Mouse (Mus musculus): ENCODE results near the gene Tent5c. TPM values are rescaled to one million over a fixed set of nuclear protein-coding genes. Genes with fewer than 3 reads are reported as not detected.

Tent5c gene
- 142 TPM for polyA plus RNA-seq (2014; fragmentation: Illumina TruSeq; extraction: RNeasy Lipid Tissue Mini Kit (QIAGEN cat#74804); ENCODE audit: low read depth, low replicate concordance)

GRCm38 (mm10) chr3:100489133-100490009 is at the start of gene Tent5c:
Gene Tent5c, minus strand, starts transcription at chr3:100489324.

Other genes starting within 250 kb of the Tent5c start
- 109 TPM for gene Man1a2, start 196.2 kb upstream of the Tent5c start, polyA plus RNA-seq (2014; fragmentation: Illumina TruSeq; extraction: RNeasy Lipid Tissue Mini Kit (QIAGEN cat#74804); ENCODE audit: low read depth, low replicate concordance)